Mouse (Mus musculus): ENCODE measurements at regions not wholly inside any gene's neighbourhood (a gene's known extent, or its start where the extent isn't known, plus 50 kb on each side); places are given as distances from the start of the nearest gene placed in this dataset.
A peak's percentile ranks its signal among the peaks of the same experiment; 100 is the strongest.

DNA sequence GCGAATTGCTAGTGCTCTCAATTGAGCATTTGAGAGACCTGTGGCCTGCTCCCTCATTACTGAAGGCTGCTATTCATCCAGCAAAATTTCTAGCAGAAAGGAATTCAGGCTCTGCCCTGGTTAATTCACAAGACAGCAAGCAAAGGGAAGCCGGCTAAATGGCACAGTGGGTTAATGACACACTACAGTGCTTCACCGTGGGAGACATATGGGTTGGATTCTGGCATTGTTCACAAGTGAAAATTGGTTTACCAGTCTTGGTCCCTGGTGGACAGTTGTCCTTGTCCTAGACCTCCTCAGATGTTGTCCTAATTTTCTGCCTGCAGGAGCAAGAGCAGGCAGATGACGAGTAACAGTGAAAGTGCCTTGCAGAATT is 527.3 kb downstream of the Gm11232 start:
- intact Hi-C loops (cut with DNase I): no loop called here

DNA sequence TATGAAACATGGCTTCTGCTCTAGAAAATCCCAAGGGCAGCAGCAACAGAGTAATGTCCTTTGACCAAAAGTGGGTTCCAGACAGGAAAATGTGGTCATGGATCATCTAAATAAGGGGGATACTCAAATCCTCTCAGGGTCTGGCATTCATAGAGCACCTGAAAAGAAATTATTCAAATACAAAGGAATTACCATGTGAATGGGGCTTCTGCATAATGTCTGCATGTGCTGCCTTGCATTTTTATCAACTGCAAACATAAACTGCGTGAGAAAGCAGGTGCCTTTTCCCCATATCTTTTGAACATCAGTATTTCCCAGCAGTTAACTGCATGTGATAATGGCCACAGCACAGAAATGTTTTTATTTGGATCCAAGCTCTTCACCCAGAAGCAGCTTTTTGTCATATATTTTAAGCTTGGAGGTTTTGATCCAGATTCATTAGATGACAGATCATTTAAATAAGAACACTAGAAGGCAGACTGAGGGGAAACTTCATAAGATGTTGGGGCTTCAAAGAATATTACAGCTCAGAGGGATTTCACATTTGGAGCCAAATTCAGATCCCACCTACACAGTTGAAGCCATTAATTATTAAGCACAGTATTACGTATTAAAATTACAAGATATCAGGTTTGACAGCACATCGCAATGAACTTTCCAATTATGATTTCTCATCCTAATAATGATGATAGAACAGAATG is 527.8 kb downstream of the Gm11232 start:
- no peak for DNase-seq
- intact Hi-C loops (cut with DNase I): no loop called here

More for the DNA sequence above, 527.3 kb downstream of the Gm11232 start:
- DNase-seq: peak; percentile 47

DNA sequence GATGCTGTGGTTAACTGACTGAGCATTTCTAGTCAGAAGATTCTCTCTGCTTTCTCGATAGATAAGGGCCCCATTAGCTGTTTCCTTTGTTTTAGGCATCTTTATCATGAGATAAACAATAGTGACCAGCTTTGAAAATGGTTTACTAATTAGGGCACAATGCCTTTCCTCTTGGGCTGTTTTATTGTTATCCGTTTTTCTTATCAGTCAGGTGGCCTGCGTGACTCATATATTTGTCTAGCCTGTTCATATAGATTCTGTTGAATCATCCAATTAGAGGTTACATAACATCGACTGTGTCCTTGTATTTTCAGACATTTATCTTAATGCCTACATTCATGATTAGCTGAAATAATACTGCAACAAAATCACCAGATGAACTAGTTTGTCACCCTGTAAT is 531.1 kb downstream of the Gm11232 start:
- no peak for DNase-seq
- intact Hi-C loops (cut with DNase I): no loop called here

DNA sequence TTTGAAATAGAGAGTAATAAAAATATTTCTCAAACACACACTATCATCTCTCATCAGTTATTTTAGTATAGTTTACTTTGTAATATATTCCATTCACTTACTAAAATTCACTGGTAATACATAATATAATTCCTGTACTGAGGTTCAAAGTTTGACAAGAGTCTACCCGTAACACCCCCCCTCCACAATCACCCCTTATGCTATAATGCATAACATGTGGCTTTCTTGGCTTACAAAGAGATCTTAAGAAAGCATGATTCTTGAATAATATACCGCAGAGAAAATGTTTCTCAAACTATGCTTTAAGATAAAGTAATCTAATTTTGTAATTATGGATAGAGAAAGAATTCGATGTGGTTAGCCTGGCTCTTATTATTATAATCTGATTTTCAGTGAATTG is 539.7 kb downstream of the Gm11232 start:
- intact Hi-C loops (cut with DNase I): no loop called here
- no peak for DNase-seq

- intact Hi-C loops (cut with DNase I): no loop called here
- DNase-seq: no peak
Measured at GRCm38 (mm10) chr4:71187801-71188200, 570.0 kb downstream of the Gm11232 start.

GRCm38 (mm10) chr4:71177661-71178060 is 580.1 kb downstream of the Gm11232 start:
- DNase-seq: no peak
- intact Hi-C loops (cut with DNase I): no loop called here

DNA sequence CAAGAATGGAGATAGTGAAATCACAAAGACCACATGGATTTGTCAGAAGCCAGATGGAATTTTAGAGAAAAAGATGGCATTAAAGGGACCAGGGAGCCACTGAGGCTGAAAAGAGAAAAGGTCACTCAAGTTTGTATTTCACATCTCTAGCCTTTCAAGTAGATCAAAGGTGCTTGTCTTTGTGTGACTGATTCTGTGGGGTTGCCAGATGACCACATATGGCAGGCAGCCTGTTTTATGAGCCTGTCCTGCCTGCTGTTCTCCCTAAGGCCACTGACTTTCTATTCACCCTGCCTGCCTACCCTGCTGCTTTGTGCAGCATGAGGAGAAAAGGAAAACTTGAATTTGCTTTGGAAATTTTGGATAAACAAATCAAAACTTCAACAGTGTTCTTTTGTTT is 592.0 kb downstream of the Gm11232 start:
- intact Hi-C loops (cut with DNase I): no loop called here
- DNase-seq: peak; percentile 55

DNA sequence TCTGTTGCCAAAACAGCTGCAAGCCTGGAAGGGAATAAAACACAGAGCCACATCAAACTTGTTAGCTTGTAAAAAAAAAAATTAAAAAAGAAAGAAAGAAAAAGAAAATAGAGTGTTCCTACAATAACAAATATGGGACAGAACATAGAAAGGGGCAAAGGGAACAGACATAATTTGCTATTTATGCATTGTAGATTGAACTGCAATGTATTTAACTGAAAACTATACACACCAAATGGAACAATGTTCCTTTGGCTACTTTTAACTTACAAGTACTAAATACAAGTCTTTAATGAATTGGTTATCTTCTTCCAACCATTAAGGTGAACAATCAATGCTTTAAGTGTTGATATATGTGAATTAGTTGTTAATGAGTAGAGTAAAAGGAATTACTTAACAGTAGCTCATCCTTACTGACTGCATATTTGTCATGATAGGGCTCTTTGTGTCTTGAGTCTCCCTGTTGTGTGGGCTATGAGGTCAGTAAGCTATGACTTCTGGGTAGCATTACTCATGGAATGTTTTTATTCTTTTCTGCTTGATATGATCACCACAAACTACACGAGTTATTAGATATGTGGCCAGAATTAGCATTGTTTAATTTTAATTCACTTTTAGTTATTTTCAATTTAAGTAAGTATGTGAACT is 597.0 kb upstream of the Megf9 start:
- intact Hi-C loops (cut with DNase I): no loop called here
- no peak for DNase-seq

GRCm38 (mm10) chr4:71130946-71131669 is 596.3 kb upstream of the Megf9 start:
- DNase-seq: peak; percentile 7
- intact Hi-C loops (cut with DNase I): no loop called here

GRCm38 (mm10) chr4:71129306-71129705 is 594.5 kb upstream of the Megf9 start:
- intact Hi-C loops (cut with DNase I): no loop called here
- peak; percentile 18 for DNase-seq

Measured in left cerebral cortex, postnatal 4 days (tissue).